Mouse (Mus musculus): Measurements from ENCODE around the gene Nkd1. TPM values are rescaled to one million over a fixed set of nuclear protein-coding genes. Genes with fewer than 3 reads are reported as not detected.

Nkd1 gene
- polyA plus RNA-seq, 1 experiment: 2.9 TPM

DNA sequence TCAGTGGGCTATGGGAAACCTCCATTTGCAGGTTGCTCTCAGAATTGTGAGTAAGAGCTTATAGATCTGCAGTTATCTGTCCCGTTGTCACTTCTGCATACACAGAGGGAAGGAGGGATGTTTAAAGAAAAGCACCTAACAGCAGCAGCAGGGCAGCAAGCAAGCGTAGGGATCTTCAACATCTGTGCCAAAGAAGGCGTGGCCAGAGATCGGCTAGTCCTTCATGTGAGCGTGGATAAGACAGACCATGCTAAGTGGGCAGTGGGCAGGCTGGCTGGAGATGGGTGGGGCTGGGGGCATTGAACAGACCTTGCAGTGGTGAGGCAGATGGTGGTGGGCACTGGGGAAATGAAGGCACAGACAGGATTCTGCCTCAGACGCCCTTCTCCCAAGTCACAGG is 69.1 kb downstream of the Nkd1 start:
- H3K4me3 ChIP-seq (ENCODE audit: control insufficient read depth, low read depth, low read length): no peak overlapping the region
- H3K36me3 ChIP-seq (ENCODE audit: control insufficient read depth, insufficient read depth, low read length): no peaks in the 10 kb centered on the region
- H3K27ac ChIP-seq (ENCODE audit: control insufficient read depth, insufficient read depth, low read depth, low read length): no peak overlapping the region
- no peaks in the 10 kb centered on the region for H3K4me1 ChIP-seq (ENCODE audit: control insufficient read depth, insufficient read depth, low read length)
- TF ChIP-seq CTCF (IDR thresholded peaks at IDR 0.05; ENCODE audit: control insufficient read depth, insufficient read depth, insufficient replicate concordance, low read depth, low read length): no peak
- no peak for TF ChIP-seq POLR2A (IDR thresholded peaks at IDR 0.05; ENCODE audit: control insufficient read depth, low read depth, low read length)
- H3K27me3 ChIP-seq (ENCODE audit: control insufficient read depth, insufficient read depth, low read length): no peaks in the 10 kb centered on the region

- TF ChIP-seq POLR2A (IDR thresholded peaks at IDR 0.05; ENCODE audit: control insufficient read depth, low read depth, low read length) (no peak), CTCF (IDR thresholded peaks at IDR 0.05; ENCODE audit: control insufficient read depth, insufficient read depth, insufficient replicate concordance, low read depth, low read length) (no peak)
- Histone ChIP-seq H3K4me3 (ENCODE audit: control insufficient read depth, low read depth, low read length) (no peak overlapping the region), H3K36me3 (ENCODE audit: control insufficient read depth, insufficient read depth, low read length) (no peaks in the 10 kb centered on the region), H3K27me3 (ENCODE audit: control insufficient read depth, insufficient read depth, low read length) (no peaks in the 10 kb centered on the region), H3K4me1 (ENCODE audit: control insufficient read depth, insufficient read depth, low read length) (no peaks in the 10 kb centered on the region), H3K27ac (ENCODE audit: control insufficient read depth, insufficient read depth, low read depth, low read length) (no peak overlapping the region)
These were observed 72.8 kb downstream of the Nkd1 start for GRCm38 (mm10) chr8:88593947-88594346.

- no peak overlapping the region for H3K4me3 ChIP-seq (ENCODE audit: control insufficient read depth, low read depth, low read length)
- no peaks in the 10 kb centered on the region for H3K4me1 ChIP-seq (ENCODE audit: control insufficient read depth, insufficient read depth, low read length)
- no peak for TF ChIP-seq POLR2A (IDR thresholded peaks at IDR 0.05; ENCODE audit: control insufficient read depth, low read depth, low read length)
- TF ChIP-seq CTCF (IDR thresholded peaks at IDR 0.05; ENCODE audit: control insufficient read depth, insufficient read depth, insufficient replicate concordance, low read depth, low read length): no peak
- H3K36me3 ChIP-seq (ENCODE audit: control insufficient read depth, insufficient read depth, low read length): no peaks in the 10 kb centered on the region
- no peak overlapping the region for H3K27ac ChIP-seq (ENCODE audit: control insufficient read depth, insufficient read depth, low read depth, low read length)
- H3K27me3 ChIP-seq (ENCODE audit: control insufficient read depth, insufficient read depth, low read length): no peaks in the 10 kb centered on the region
These were observed 74.9 kb downstream of the Nkd1 start for GRCm38 (mm10) chr8:88596042-88596441.

GRCm38 (mm10) chr8:88598578-88598977 is 77.4 kb downstream of the Nkd1 start:
- H3K36me3 ChIP-seq (ENCODE audit: control insufficient read depth, insufficient read depth, low read length): no peaks in the 10 kb centered on the region
- TF ChIP-seq POLR2A (IDR thresholded peaks at IDR 0.05; ENCODE audit: control insufficient read depth, low read depth, low read length) (no peak), CTCF (IDR thresholded peaks at IDR 0.05; ENCODE audit: control insufficient read depth, insufficient read depth, insufficient replicate concordance, low read depth, low read length) (no peak)
- H3K27ac ChIP-seq (ENCODE audit: control insufficient read depth, insufficient read depth, low read depth, low read length): no peak overlapping the region
- H3K4me1 ChIP-seq (ENCODE audit: control insufficient read depth, insufficient read depth, low read length): peaks cover 4% of the 10 kb centered on the region
- no peaks in the 10 kb centered on the region for H3K27me3 ChIP-seq (ENCODE audit: control insufficient read depth, insufficient read depth, low read length)
- no peak overlapping the region for H3K4me3 ChIP-seq (ENCODE audit: control insufficient read depth, low read depth, low read length)

- Histone ChIP-seq H3K4me3 (ENCODE audit: control insufficient read depth, low read depth, low read length) (no peak overlapping the region), H3K4me1 (ENCODE audit: control insufficient read depth, insufficient read depth, low read length) (peaks cover 8% of the 10 kb centered on the region), H3K27ac (ENCODE audit: control insufficient read depth, insufficient read depth, low read depth, low read length) (no peak overlapping the region), H3K36me3 (ENCODE audit: control insufficient read depth, insufficient read depth, low read length) (no peaks in the 10 kb centered on the region), H3K27me3 (ENCODE audit: control insufficient read depth, insufficient read depth, low read length) (no peaks in the 10 kb centered on the region)
- no peak for TF ChIP-seq CTCF (IDR thresholded peaks at IDR 0.05; ENCODE audit: control insufficient read depth, insufficient read depth, insufficient replicate concordance, low read depth, low read length)
These were observed 78.3 kb downstream of the Nkd1 start for GRCm38 (mm10) chr8:88599491-88599890.

DNA sequence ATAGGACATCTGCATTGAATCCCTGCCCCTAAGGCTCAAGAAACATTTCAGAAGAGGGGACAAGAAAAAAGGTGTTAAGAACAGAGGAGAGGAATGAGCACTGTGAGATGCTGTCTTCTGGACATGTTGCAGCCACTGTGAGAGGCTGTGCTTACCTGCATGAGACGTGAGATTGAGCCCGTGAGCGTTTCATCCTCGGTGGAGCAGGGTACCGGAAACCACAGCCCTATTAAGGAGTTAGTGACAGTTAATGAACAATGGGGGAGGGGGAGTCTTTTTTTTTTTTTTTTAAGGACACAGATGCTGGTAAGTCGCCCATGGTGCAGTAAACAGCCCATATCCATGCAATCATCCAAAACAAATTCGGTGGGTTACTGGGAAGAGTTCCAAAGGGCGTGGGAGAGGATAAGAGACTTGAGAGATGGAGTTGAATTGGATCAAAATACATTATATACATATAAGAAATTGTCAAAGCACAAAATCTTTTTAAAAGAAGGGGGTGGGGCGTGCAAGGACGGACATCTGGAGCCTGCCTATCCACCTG is 82.4 kb downstream of the Nkd1 start:
- Histone ChIP-seq H3K4me3 (ENCODE audit: control insufficient read depth, low read depth, low read length) (no peak overlapping the region; the same call in 1 of the 2 replicates), H3K4me1 (ENCODE audit: control insufficient read depth, insufficient read depth, low read length) (peaks cover 8% of the 10 kb centered on the region), H3K27ac (ENCODE audit: control insufficient read depth, insufficient read depth, low read depth, low read length) (no peak overlapping the region), H3K36me3 (ENCODE audit: control insufficient read depth, insufficient read depth, low read length) (no peaks in the 10 kb centered on the region), H3K27me3 (ENCODE audit: control insufficient read depth, insufficient read depth, low read length) (no peaks in the 10 kb centered on the region)
- TF ChIP-seq CTCF (IDR thresholded peaks at IDR 0.05; ENCODE audit: control insufficient read depth, insufficient read depth, insufficient replicate concordance, low read depth, low read length) (no peak), POLR2A (IDR thresholded peaks at IDR 0.05; ENCODE audit: control insufficient read depth, low read depth, low read length) (no peak)

DNA sequence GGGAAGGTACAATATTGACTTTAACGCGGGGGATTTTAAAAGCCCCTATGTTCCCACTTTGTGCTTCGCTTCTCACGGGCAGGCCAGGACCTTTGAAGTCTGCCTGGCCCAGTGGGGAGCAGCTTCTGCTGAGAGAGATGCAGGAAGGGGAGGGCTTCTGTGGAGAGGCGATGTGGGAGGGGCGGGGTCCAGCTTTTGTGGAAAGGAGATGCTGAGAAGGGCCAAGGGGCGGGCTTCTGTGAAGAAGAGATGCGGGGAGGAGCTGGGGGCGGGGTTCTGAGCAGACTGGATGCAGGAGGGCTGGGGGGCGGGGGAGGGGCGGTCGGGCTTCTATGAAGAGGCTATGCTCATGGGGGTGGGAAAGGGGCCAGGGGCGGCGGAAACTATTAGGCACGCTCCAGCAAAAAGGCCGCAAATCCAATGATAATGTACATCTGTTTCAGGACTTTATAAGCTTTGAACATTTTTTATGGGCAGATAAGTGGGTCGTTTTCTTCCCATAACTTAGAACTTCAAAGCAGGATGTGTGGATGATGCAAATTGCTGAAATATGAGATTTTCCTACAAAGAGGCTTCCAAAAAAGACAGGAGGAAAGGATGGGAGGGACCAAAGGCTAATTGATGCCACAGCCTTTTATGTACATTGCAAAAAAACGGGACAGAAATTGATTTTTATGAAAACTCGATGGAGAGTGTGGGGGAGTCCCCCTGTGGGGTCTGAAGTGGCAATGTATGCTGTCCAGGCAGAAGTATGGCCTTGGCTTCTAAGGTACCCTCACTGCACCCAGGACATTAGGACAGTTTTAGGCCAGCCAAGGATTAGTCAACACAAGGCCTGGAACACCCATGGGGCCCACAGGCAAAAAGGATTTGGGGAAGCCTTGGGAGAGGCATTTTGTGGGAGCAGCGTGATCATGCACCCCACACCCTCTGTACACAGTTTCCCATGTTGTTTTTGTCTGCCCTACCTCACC is 83.2 kb downstream of the Nkd1 start:
- Histone ChIP-seq H3K4me3 (ENCODE audit: control insufficient read depth, low read depth, low read length) (no peak overlapping the region; the same call in 1 of the 2 replicates), H3K27ac (ENCODE audit: control insufficient read depth, insufficient read depth, low read depth, low read length) (no peak overlapping the region), H3K4me1 (ENCODE audit: control insufficient read depth, insufficient read depth, low read length) (peaks cover 8% of the 10 kb centered on the region), H3K27me3 (ENCODE audit: control insufficient read depth, insufficient read depth, low read length) (no peaks in the 10 kb centered on the region), H3K36me3 (ENCODE audit: control insufficient read depth, insufficient read depth, low read length) (no peaks in the 10 kb centered on the region)
- TF ChIP-seq CTCF (IDR thresholded peaks at IDR 0.05; ENCODE audit: control insufficient read depth, insufficient read depth, insufficient replicate concordance, low read depth, low read length) (no peak), POLR2A (IDR thresholded peaks at IDR 0.05; ENCODE audit: control insufficient read depth, low read depth, low read length) (no peak)
